Mouse (Mus musculus) C2C12 (cell line): Measurements from ENCODE around the gene Ccnc. TPM values are rescaled to one million over a fixed set of nuclear protein-coding genes. Genes with fewer than 3 reads are reported as not detected.

Experiments used
- H3K27me3 ChIP-seq: one replicate; pipeline ENCODE4 v1.6.1; 2011; ENCODE audit not compliant: control insufficient read depth, insufficient read depth, insufficient read length
- H3K36me3 ChIP-seq: one replicate; pipeline ENCODE4 v1.6.1; 2011; ENCODE audit not compliant: control insufficient read depth, insufficient read depth
- H3K4me3 ChIP-seq: one replicate; pipeline ENCODE4 v1.5.1; 2011; ENCODE audit warnings: mild to moderate bottlenecking, control low read depth; ENCODE audit not compliant: poor library complexity, insufficient read depth, severe bottlenecking
- H3K79me2 ChIP-seq: one replicate; pipeline ENCODE4 v1.6.1; 2011; ENCODE audit not compliant: control insufficient read depth, insufficient read depth
- H3K79me3 ChIP-seq: one replicate; pipeline ENCODE4 v1.6.1; 2011; ENCODE audit warnings: low read depth, control low read depth
- H3ac ChIP-seq: one replicate; pipeline ENCODE3; 2011; ENCODE audit warnings: low read depth; ENCODE audit not compliant: control insufficient read depth, insufficient read length
- CEBPB ChIP-seq: IDR thresholded peaks from one replicate; pipeline ENCODE4 v1.6.1; 2011; ENCODE audit warnings: low read depth, mild to moderate bottlenecking, control low read depth, moderate library complexity
- CTCF ChIP-seq: IDR thresholded peaks from one replicate; pipeline ENCODE4 v1.5.1; 2011; ENCODE audit not compliant: control insufficient read depth, insufficient read depth, insufficient read length
- FOSL1 ChIP-seq: IDR thresholded peaks from one replicate; pipeline ENCODE4 v1.8.0; 2011; ENCODE audit warnings: mild to moderate bottlenecking, low read length; ENCODE audit not compliant: poor library complexity, insufficient read depth, severe bottlenecking
- MAX ChIP-seq: IDR thresholded peaks from one replicate; pipeline ENCODE4 v1.6.1; 2011; ENCODE audit warnings: mild to moderate bottlenecking, control low read depth
- MYOD1 ChIP-seq: IDR thresholded peaks from one replicate; pipeline ENCODE4 v1.6.1; 2011; ENCODE audit warnings: low read depth; ENCODE audit not compliant: control insufficient read depth, insufficient read length
- MYOG ChIP-seq: IDR thresholded peaks from one replicate; pipeline ENCODE4 v1.6.1; 2011; ENCODE audit not compliant: control insufficient read depth, insufficient read length; ENCODE audit errors: extremely low read depth
- USF1 ChIP-seq: IDR thresholded peaks from one replicate; pipeline ENCODE4 v1.6.1; 2011; ENCODE audit warnings: low read depth, mild to moderate bottlenecking, control low read depth, moderate library complexity
- long read RNA-seq, 2 experiments: library from polyadenylated mRNA; unstranded; transcript quantifications; one replicate each; pipeline ENCODE4 v2.0.0; 2019 to 2020
- polyA plus RNA-seq: library from polyadenylated mRNA; unstranded; fragments of >200 nt; fragmentation: generic; extraction: Trizol; gene quantifications from one replicate; pipeline ENCODE4 v1.2.1, GENCODE M21; 2012; ENCODE audit warnings: missing spikeins

The Ccnc gene
- polyA plus RNA-seq: 7.4 TPM
- long read RNA-seq, experiment 1, transcript Ccnc-203 (12 exons, 1,406 nt): major isoform, 19 of 33 reads
- long read RNA-seq, experiment 1, transcript Ccnc-202 (12 exons, 3,365 nt): minor isoform, 9 of 33 reads
- long read RNA-seq, experiment 1, partial matches to known transcripts: 0 of 33 reads
- long read RNA-seq, experiment 1, other reads (novel, unspliced or antisense): 4 of 33 reads
- long read RNA-seq, experiment 2, transcript Ccnc-203 (12 exons, 1,406 nt): minor isoform, 38 of 153 reads
- long read RNA-seq, experiment 2, transcript Ccnc-202 (12 exons, 3,365 nt): major isoform, 84 of 153 reads
- long read RNA-seq, experiment 2, partial matches to known transcripts: 2 of 153 reads
- long read RNA-seq, experiment 2, other reads (novel, unspliced or antisense): 25 of 153 reads

DNA sequence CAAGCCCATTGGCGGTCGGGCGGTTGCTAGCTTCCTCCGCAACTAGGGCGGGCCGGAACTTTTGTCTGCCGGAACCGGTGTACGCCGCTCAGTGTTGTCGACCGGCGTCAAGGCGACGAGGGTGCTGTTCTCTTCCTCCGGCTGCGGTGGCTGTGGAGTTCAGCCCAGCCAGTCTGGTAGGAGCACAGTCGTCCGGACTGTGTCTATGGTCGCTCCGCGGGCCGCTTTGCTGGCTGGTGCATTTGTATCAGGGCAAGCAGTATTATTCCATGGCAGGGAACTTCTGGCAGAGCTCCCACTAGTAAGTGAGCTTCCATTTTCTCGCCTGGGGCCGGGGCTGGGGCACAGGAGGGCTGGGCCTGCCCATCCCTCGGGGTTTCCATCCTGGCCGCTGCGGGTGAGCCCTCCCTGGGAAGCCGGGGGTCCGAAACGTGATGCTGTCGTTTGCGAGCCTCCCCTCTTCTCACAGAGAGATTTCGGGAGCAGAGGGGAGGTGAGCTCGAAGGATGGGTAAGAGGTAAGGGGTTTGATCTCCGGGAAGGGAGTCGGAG is at the start of gene Ccnc:
Gene Ccnc, plus strand, starts transcription at position 87 of the 551 bp plus-strand sequence.
- Histone ChIP-seq H3K4me3 (peak within 1 kb of the TSS; percentile 80), H3K79me2 (peaks cover 35% of the 10 kb centered on the region), H3K27me3 (no peaks in the 10 kb centered on the region), H3K36me3 (peaks cover 7% of the 10 kb centered on the region), H3ac (peak within 1 kb of the TSS; percentile 78), H3K79me3 (peaks cover 20% of the 10 kb centered on the region)
- TF ChIP-seq MAX (no peak), CTCF (no peak), FOSL1 (no peak), CEBPB (no peak), MYOG (no peak), USF1 (no peak), MYOD1 (no peak)

DNA sequence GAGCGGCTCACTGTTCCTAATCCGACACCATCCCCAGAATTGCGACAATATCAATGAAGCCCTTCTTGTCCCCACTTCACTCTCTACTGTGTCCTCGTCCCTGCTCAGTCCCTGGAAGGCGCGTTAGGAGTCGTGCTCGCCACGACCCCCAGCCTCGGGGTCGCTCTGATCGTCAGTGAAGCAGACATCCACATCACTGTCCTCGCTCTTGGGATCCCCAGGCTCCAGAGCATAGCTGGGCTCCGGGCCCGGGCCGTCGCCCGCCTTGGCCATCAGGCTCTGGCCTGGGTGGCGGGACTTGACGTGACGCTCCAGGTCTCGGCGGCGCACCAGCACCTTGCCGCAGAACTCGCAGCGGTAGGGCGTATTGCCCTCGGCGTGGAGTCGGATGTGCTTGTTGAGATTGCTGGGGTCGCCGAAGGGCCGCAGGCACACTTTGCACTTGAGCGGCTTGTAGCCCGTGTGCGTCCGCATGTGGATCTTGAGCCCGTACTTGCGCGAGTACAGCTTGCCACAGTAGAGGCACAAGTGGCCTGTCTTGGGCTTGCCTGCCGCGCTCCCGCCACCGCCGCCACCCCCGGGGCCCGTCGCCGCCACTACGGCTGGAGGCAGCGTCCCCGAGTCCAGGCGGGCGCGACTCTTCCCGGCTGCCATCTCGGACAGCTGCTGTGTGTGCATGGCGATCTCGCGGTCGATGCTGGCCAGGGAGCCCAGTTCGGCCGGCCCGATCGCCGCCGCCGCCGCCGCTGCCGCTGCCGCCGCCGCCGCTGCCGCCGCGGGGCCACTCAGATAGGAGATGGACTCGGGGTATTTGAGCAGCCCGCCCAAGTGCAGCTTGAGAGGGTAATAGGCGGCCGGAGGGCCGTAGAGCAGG is 49.2 kb upstream of the Ccnc start:
- TF ChIP-seq MYOD1: no peak
- no peak for TF ChIP-seq FOSL1
- no peak for TF ChIP-seq CTCF
- no peak for TF ChIP-seq CEBPB
- TF ChIP-seq USF1: no peak
- TF ChIP-seq MAX: no peak
- TF ChIP-seq MYOG: no peak
- H3K36me3 ChIP-seq: no peaks in the 10 kb centered on the region
- H3K27me3 ChIP-seq: peaks cover 37% of the 10 kb centered on the region
- H3ac ChIP-seq: no peak overlapping the region
- H3K79me2 ChIP-seq: no peaks in the 10 kb centered on the region
- no peaks in the 10 kb centered on the region for H3K79me3 ChIP-seq
- H3K4me3 ChIP-seq: no peak overlapping the region

DNA sequence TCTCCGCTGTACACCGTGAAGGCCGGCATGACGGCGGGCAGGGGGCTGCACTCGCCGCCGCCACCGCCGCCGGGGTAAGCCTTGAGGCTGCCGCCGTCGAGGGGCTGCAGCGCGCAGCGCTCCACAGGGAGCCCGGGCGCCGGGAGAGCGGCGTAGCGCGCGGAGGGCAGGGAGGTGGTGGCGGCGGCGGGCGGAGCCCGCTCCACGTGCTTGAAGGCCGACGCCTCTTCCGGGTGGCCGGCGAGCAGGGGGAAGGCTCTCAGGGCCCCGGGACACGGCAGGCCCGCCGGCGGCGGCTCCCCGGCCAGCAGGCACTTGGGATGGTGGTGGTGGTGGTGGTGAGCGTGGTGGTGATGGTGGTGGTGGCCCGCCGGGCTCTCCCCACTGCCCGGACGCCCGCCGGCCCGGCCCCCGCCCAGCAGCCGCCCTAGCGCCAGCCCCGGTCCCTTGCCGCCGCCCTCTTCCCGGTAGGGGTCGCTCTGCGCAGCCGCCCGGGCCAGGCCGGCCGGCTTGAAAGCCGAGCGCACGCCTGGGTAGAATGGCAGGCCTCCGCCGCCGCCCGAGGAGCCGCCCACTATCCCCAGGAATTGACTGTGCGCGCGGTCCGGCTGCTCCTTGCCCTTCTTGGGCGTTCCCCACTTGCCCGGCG is 48.4 kb upstream of the Ccnc start:
- Histone ChIP-seq H3K79me3 (no peaks in the 10 kb centered on the region), H3K27me3 (peaks cover 41% of the 10 kb centered on the region), H3K4me3 (no peak overlapping the region), H3K79me2 (no peaks in the 10 kb centered on the region), H3K36me3 (no peaks in the 10 kb centered on the region), H3ac (no peak overlapping the region)
- TF ChIP-seq MYOD1 (no peak), MAX (no peak), FOSL1 (no peak), CTCF (no peak), MYOG (no peak), USF1 (no peak), CEBPB (no peak)

DNA sequence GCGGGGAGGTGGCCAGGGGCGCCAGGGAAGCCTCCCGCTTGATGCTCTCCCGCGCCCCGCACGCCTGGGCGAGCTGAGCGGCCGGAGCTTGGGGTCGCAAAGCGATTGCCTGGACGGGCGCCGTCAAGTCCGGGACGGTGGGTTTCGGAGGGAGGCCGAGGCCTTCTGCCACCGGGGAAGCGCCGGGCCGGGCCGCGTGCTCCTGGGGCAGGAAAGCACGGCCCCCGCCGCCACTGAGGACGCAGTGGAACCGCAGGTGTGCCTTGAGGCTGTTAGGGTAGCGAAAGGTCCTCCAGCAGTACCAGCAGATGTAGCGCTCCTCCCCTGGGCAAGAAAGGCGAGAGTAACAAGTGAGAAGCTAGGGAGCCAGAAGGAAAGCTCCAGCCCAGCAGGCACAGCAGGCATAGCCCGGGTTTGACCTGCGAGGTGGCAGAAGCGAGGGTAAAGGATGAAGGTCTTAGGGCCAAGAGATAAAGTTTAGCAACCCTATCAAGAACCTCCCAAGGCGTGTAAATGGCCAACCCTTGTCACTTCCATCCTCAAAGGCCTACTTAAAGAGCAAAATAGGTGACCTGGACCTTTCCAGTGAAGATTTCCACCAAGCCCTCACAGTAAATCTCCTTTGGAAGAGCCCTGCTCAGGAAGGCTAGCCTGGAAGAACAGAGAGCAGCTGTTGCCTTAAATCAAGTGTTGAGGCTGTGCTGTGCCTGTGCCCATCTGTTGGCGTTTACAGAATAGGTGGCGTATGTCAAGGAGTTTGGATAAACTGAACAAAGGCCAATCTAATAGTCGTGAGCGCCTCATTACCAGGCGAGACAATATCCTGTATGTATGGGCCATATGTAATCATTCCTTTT is 47.6 kb upstream of the Ccnc start:
- H3K79me3 ChIP-seq: no peaks in the 10 kb centered on the region
- H3K36me3 ChIP-seq: no peaks in the 10 kb centered on the region
- no peak overlapping the region for H3ac ChIP-seq
- peaks cover 40% of the 10 kb centered on the region for H3K27me3 ChIP-seq
- no peaks in the 10 kb centered on the region for H3K79me2 ChIP-seq
- TF ChIP-seq MYOD1 (no peak), FOSL1 (no peak), CEBPB (no peak), MAX (no peak), CTCF (no peak), USF1 (no peak), MYOG (no peak)
- no peak overlapping the region for H3K4me3 ChIP-seq
